Mouse (Mus musculus): ENCODE data around the gene Tor1aip2.

- TF ChIP-seq TAL1 (IDR thresholded peaks at IDR 0.05; ENCODE audit: low read length) (no peak), GATA1 (IDR thresholded peaks at IDR 0.05; ENCODE audit: low read length) (no peak)
Observed at GRCm38 (mm10) chr1:156019800-156020199, 15.4 kb upstream of the Tor1aip2 start.
